Mouse (Mus musculus): Measurements from ENCODE around the gene Adgrf1. TPM values are rescaled to one million over a fixed set of nuclear protein-coding genes. Genes with fewer than 3 reads are reported as not detected.

Adgrf1 gene
- not detected in 2 replicates for polyA plus RNA-seq (2014; fragmentation: Nextera tagmentation; extraction: Ambion mirVana)

- Histone ChIP-seq H3K27me3 (ENCODE audit: control insufficient read depth, insufficient read depth, low read length) (no peaks in the 10 kb centered on the region), H3K27ac (replicated peaks; ENCODE audit: low read depth, low read length) (no peak within 1 kb of the TSS), H3K9me3 (replicated peaks; ENCODE audit: control insufficient read depth, low read length) (no peaks in the 10 kb centered on the region), H3K4me2 (ENCODE audit: low read depth, low read length) (no peak within 1 kb of the TSS), H3K36me3 (replicated peaks; ENCODE audit: control insufficient read depth, insufficient read depth, low read depth, low read length) (no peaks in the 10 kb centered on the region), H3K4me3 (ENCODE audit: low read depth, low read length) (no peak within 1 kb of the TSS), H3K4me1 (ENCODE audit: control insufficient read depth, insufficient read depth, low read length) (no peaks in the 10 kb centered on the region), H3K9ac (replicated peaks; ENCODE audit: low read length) (no peak within 1 kb of the TSS)
- 73% methylated on average over 6 of the region's 6 CpGs for WGBS
- ATAC-seq (replicated peaks; ENCODE audit: insufficient number of reproducible peaks, low FRiP score, low TSS enrichment, low read depth), result no peak
- no peak for DNase-seq (ENCODE audit: low spot score)
Observed at GRCm38 (mm10) chr17:43270161-43270560, at the start of gene Adgrf1. Adgrf1 (plus strand) TSS chr17:43270329.

GRCm38 (mm10) chr17:43226101-43226500 is 44.0 kb upstream of the Adgrf1 start:
- no peaks in the 10 kb centered on the region for H3K4me1 ChIP-seq (ENCODE audit: control insufficient read depth, insufficient read depth, low read length)
- H3K36me3 ChIP-seq (replicated peaks; ENCODE audit: control insufficient read depth, insufficient read depth, low read depth, low read length), result no peaks in the 10 kb centered on the region
- no peak overlapping the region for H3K27ac ChIP-seq (replicated peaks; ENCODE audit: low read depth, low read length)
- H3K4me2 ChIP-seq (ENCODE audit: low read depth, low read length), result no peak overlapping the region
- H3K27me3 ChIP-seq (ENCODE audit: control insufficient read depth, insufficient read depth, low read length), result no peaks in the 10 kb centered on the region
- 86% methylated on average over 6 of the region's 6 CpGs for WGBS
- H3K9me3 ChIP-seq (replicated peaks; ENCODE audit: control insufficient read depth, low read length), result no peaks in the 10 kb centered on the region
- no peak for DNase-seq (ENCODE audit: low spot score)
- no peak overlapping the region for H3K9ac ChIP-seq (replicated peaks; ENCODE audit: low read length)
- no peak overlapping the region for H3K4me3 ChIP-seq (ENCODE audit: low read depth, low read length)
- no peak for ATAC-seq (replicated peaks; ENCODE audit: insufficient number of reproducible peaks, low FRiP score, low TSS enrichment, low read depth)

GRCm38 (mm10) chr17:43229621-43230513 is 40.3 kb upstream of the Adgrf1 start:
- Histone ChIP-seq H3K27me3 (ENCODE audit: control insufficient read depth, insufficient read depth, low read length) (no peaks in the 10 kb centered on the region), H3K4me3 (ENCODE audit: low read depth, low read length) (no peak overlapping the region), H3K4me1 (ENCODE audit: control insufficient read depth, insufficient read depth, low read length) (no peaks in the 10 kb centered on the region), H3K27ac (replicated peaks; ENCODE audit: low read depth, low read length) (no peak overlapping the region), H3K9ac (replicated peaks; ENCODE audit: low read length) (no peak overlapping the region), H3K4me2 (ENCODE audit: low read depth, low read length) (no peak overlapping the region), H3K36me3 (replicated peaks; ENCODE audit: control insufficient read depth, insufficient read depth, low read depth, low read length) (no peaks in the 10 kb centered on the region), H3K9me3 (replicated peaks; ENCODE audit: control insufficient read depth, low read length) (no peaks in the 10 kb centered on the region)
- 47% methylated on average over 12 of the region's 12 CpGs for WGBS
- peak; percentile 65 for ATAC-seq (replicated peaks; ENCODE audit: insufficient number of reproducible peaks, low FRiP score, low TSS enrichment, low read depth)
- DNase-seq (ENCODE audit: low spot score), result peak; percentile 83

- Histone ChIP-seq H3K4me1 (ENCODE audit: control insufficient read depth, insufficient read depth, low read length) (no peaks in the 10 kb centered on the region), H3K27ac (replicated peaks; ENCODE audit: low read depth, low read length) (no peak overlapping the region), H3K9me3 (replicated peaks; ENCODE audit: control insufficient read depth, low read length) (no peaks in the 10 kb centered on the region), H3K27me3 (ENCODE audit: control insufficient read depth, insufficient read depth, low read length) (no peaks in the 10 kb centered on the region), H3K36me3 (replicated peaks; ENCODE audit: control insufficient read depth, insufficient read depth, low read depth, low read length) (no peaks in the 10 kb centered on the region), H3K4me3 (ENCODE audit: low read depth, low read length) (no peak overlapping the region), H3K4me2 (ENCODE audit: low read depth, low read length) (no peak overlapping the region), H3K9ac (replicated peaks; ENCODE audit: low read length) (no peak overlapping the region)
- WGBS, result 83% methylated on average over 7 of the region's 7 CpGs
- DNase-seq (ENCODE audit: low spot score), result no peak
- ATAC-seq (replicated peaks; ENCODE audit: insufficient number of reproducible peaks, low FRiP score, low TSS enrichment, low read depth), result no peak
Observed at GRCm38 (mm10) chr17:43230821-43231220, 39.3 kb upstream of the Adgrf1 start.

GRCm38 (mm10) chr17:43232769-43233168 is 37.4 kb upstream of the Adgrf1 start:
- H3K4me3 ChIP-seq (ENCODE audit: low read depth, low read length), result no peak overlapping the region
- WGBS, result 44% methylated on average over 6 of the region's 6 CpGs
- DNase-seq (ENCODE audit: low spot score) (peak; percentile 50), ATAC-seq (replicated peaks; ENCODE audit: insufficient number of reproducible peaks, low FRiP score, low TSS enrichment, low read depth) (no peak)
- no peak overlapping the region for H3K27ac ChIP-seq (replicated peaks; ENCODE audit: low read depth, low read length)
- H3K36me3 ChIP-seq (replicated peaks; ENCODE audit: control insufficient read depth, insufficient read depth, low read depth, low read length), result no peaks in the 10 kb centered on the region
- H3K4me2 ChIP-seq (ENCODE audit: low read depth, low read length), result no peak overlapping the region
- no peaks in the 10 kb centered on the region for H3K4me1 ChIP-seq (ENCODE audit: control insufficient read depth, insufficient read depth, low read length)
- no peaks in the 10 kb centered on the region for H3K9me3 ChIP-seq (replicated peaks; ENCODE audit: control insufficient read depth, low read length)
- no peak overlapping the region for H3K9ac ChIP-seq (replicated peaks; ENCODE audit: low read length)
- no peaks in the 10 kb centered on the region for H3K27me3 ChIP-seq (ENCODE audit: control insufficient read depth, insufficient read depth, low read length)

GRCm38 (mm10) chr17:43236656-43237250 is 33.4 kb upstream of the Adgrf1 start:
- Histone ChIP-seq H3K4me3 (ENCODE audit: low read depth, low read length) (no peak overlapping the region), H3K27me3 (ENCODE audit: control insufficient read depth, insufficient read depth, low read length) (no peaks in the 10 kb centered on the region), H3K9ac (replicated peaks; ENCODE audit: low read length) (no peak overlapping the region), H3K36me3 (replicated peaks; ENCODE audit: control insufficient read depth, insufficient read depth, low read depth, low read length) (no peaks in the 10 kb centered on the region), H3K9me3 (replicated peaks; ENCODE audit: control insufficient read depth, low read length) (no peaks in the 10 kb centered on the region), H3K4me2 (ENCODE audit: low read depth, low read length) (no peak overlapping the region), H3K4me1 (ENCODE audit: control insufficient read depth, insufficient read depth, low read length) (no peaks in the 10 kb centered on the region), H3K27ac (replicated peaks; ENCODE audit: low read depth, low read length) (no peak overlapping the region)
- WGBS, result 85% methylated on average over 14 of the region's 14 CpGs
- DNase-seq (ENCODE audit: low spot score) (no peak), ATAC-seq (replicated peaks; ENCODE audit: insufficient number of reproducible peaks, low FRiP score, low TSS enrichment, low read depth) (no peak)

GRCm38 (mm10) chr17:43239035-43239434 is 31.1 kb upstream of the Adgrf1 start:
- H3K36me3 ChIP-seq (replicated peaks; ENCODE audit: control insufficient read depth, insufficient read depth, low read depth, low read length), result no peaks in the 10 kb centered on the region
- no peak overlapping the region for H3K4me2 ChIP-seq (ENCODE audit: low read depth, low read length)
- H3K4me3 ChIP-seq (ENCODE audit: low read depth, low read length), result no peak overlapping the region
- 73% methylated on average over 6 of the region's 6 CpGs for WGBS
- H3K27ac ChIP-seq (replicated peaks; ENCODE audit: low read depth, low read length), result no peak overlapping the region
- DNase-seq (ENCODE audit: low spot score), result no peak
- H3K27me3 ChIP-seq (ENCODE audit: control insufficient read depth, insufficient read depth, low read length), result no peaks in the 10 kb centered on the region
- no peaks in the 10 kb centered on the region for H3K4me1 ChIP-seq (ENCODE audit: control insufficient read depth, insufficient read depth, low read length)
- H3K9ac ChIP-seq (replicated peaks; ENCODE audit: low read length), result no peak overlapping the region
- ATAC-seq (replicated peaks; ENCODE audit: insufficient number of reproducible peaks, low FRiP score, low TSS enrichment, low read depth), result no peak
- H3K9me3 ChIP-seq (replicated peaks; ENCODE audit: control insufficient read depth, low read length), result no peaks in the 10 kb centered on the region

GRCm38 (mm10) chr17:43241134-43241533 is 29.0 kb upstream of the Adgrf1 start:
- Histone ChIP-seq H3K27ac (replicated peaks; ENCODE audit: low read depth, low read length) (no peak overlapping the region), H3K4me3 (ENCODE audit: low read depth, low read length) (no peak overlapping the region), H3K9ac (replicated peaks; ENCODE audit: low read length) (no peak overlapping the region), H3K9me3 (replicated peaks; ENCODE audit: control insufficient read depth, low read length) (no peaks in the 10 kb centered on the region), H3K27me3 (ENCODE audit: control insufficient read depth, insufficient read depth, low read length) (no peaks in the 10 kb centered on the region), H3K4me2 (ENCODE audit: low read depth, low read length) (no peak overlapping the region), H3K4me1 (ENCODE audit: control insufficient read depth, insufficient read depth, low read length) (no peaks in the 10 kb centered on the region), H3K36me3 (replicated peaks; ENCODE audit: control insufficient read depth, insufficient read depth, low read depth, low read length) (no peaks in the 10 kb centered on the region)
- no peak for DNase-seq (ENCODE audit: low spot score)
- WGBS, result 74% methylated on average over 10 of the region's 10 CpGs
- ATAC-seq (replicated peaks; ENCODE audit: insufficient number of reproducible peaks, low FRiP score, low TSS enrichment, low read depth), result no peak
